ENCODE assay signal across 8 mouse cellular contexts in genomic region chr1:156673476-156674194, GRCm38 (mm10). TPM values are rescaled to one million over a fixed set of nuclear protein-coding genes. Genes with fewer than 3 reads are reported as not detected.
DNase-seq lines count a peak whose midpoint lies in the region; ATAC-seq and TF ChIP-seq lines count a peak whose summit lies in the region.

No protein-coding gene starts in this region.

- peaks cover 7% of the 10 kb centered on the region; the same call in 1 of the 2 replicates for H3K27me3 ChIP-seq in embryonic facial prominence, embryonic 13.5 days
- H3K27me3 ChIP-seq in limb, embryonic 15.5 days = no peaks in the 10 kb centered on the region
- no peaks in the 10 kb centered on the region for H3K27me3 ChIP-seq in midbrain, embryonic 16.5 days (ENCODE audit: control insufficient read depth, insufficient read depth, low read depth, low read length)
- no peaks in the 10 kb centered on the region for H3K27me3 ChIP-seq in thymus, adult 2 months (ENCODE audit: control insufficient read depth, insufficient read depth, low read length)

- no peak for TF ChIP-seq POLR2A in thymus, adult 2 months (IDR thresholded peaks at IDR 0.05; ENCODE audit: control insufficient read depth, extremely low read depth, insufficient read depth, low read length, poor library complexity)

- no peak for TF ChIP-seq CTCF in layer of hippocampus, adult 2 months (conservative IDR thresholded peaks at IDR 0.05)
- TF ChIP-seq CTCF in thymus, adult 2 months (IDR thresholded peaks at IDR 0.05; ENCODE audit: borderline replicate concordance, control insufficient read depth, extremely low read depth, insufficient read depth, low read length, poor library complexity) = no peak

- peak overlapping the region; percentile 85 for H3K4me3 ChIP-seq in layer of hippocampus, adult 2 months
- H3K4me3 ChIP-seq in embryonic facial prominence, embryonic 13.5 days = peak overlapping the region; percentile 63
- H3K4me3 ChIP-seq in limb, embryonic 15.5 days = peak overlapping the region; percentile 64
- peak overlapping the region; percentile 46 for H3K4me3 ChIP-seq in midbrain, embryonic 16.5 days (ENCODE audit: low read depth, low read length)
- peak overlapping the region; percentile 95 for H3K4me3 ChIP-seq in thymus, adult 2 months (ENCODE audit: control insufficient read depth, insufficient read depth, low read length)

- H3K27ac ChIP-seq in layer of hippocampus, adult 2 months = peak overlapping the region; percentile 88
- no peak overlapping the region for H3K27ac ChIP-seq in embryonic facial prominence, embryonic 13.5 days
- no peak overlapping the region for H3K27ac ChIP-seq in limb, embryonic 15.5 days
- no peak overlapping the region for H3K27ac ChIP-seq in midbrain, embryonic 16.5 days (ENCODE audit: low read length)
- peak overlapping the region; percentile 3; the same call in 1 of the 2 replicates for H3K27ac ChIP-seq in thymus, adult 2 months (ENCODE audit: control insufficient read depth, insufficient read depth, low read length)

- DNase-seq in layer of hippocampus, adult 2 months (ENCODE audit: low spot score in 2 of 2) = no peak
- DNase-seq in layer of hippocampus, adult 11-12 months (ENCODE audit: low spot score) = no peak
- DNase-seq in thymus, adult 2 months = peak; percentile 43
- DNase-seq in ovary, postnatal 36 days (ENCODE audit: low spot score) = no peak

- peaks cover 16% of the 10 kb centered on the region for H3K4me1 ChIP-seq in embryonic facial prominence, embryonic 13.5 days
- H3K4me1 ChIP-seq in limb, embryonic 15.5 days = peaks cover 17% of the 10 kb centered on the region
- H3K4me1 ChIP-seq in midbrain, embryonic 16.5 days (ENCODE audit: control insufficient read depth, insufficient read depth, low read length) = peaks cover 11% of the 10 kb centered on the region
- H3K4me1 ChIP-seq in thymus, adult 2 months (replicated peaks; ENCODE audit: control insufficient read depth, insufficient read depth, low read length) = peaks cover 20% of the 10 kb centered on the region

- ATAC-seq in embryonic facial prominence, embryonic 13.5 days (ENCODE audit: insufficient number of reproducible peaks, insufficient read depth, low FRiP score, low TSS enrichment, low read depth) = no peak
- ATAC-seq in hematopoietic stem cell, adult 5-6 weeks (replicated peaks in 1 of 2; ENCODE audit: insufficient read depth in 1 of 2, low FRiP score in 2 of 2, low TSS enrichment in 1 of 2, low read depth in 1 of 2, poor library complexity in 2 of 2, severe bottlenecking in 2 of 2) = peak; percentile 5 to 41
- ATAC-seq in limb, embryonic 15.5 days (ENCODE audit: insufficient number of reproducible peaks, low FRiP score, low TSS enrichment, low read depth) = peak; percentile 31; the same call in 1 of the 2 replicates
- ATAC-seq in midbrain, embryonic 16.5 days = peak; percentile 49

- H3K9ac ChIP-seq in embryonic facial prominence, embryonic 13.5 days = peak overlapping the region; percentile 72
- H3K9ac ChIP-seq in limb, embryonic 15.5 days = peak overlapping the region; percentile 57
- peak overlapping the region; percentile 61 for H3K9ac ChIP-seq in midbrain, embryonic 16.5 days (ENCODE audit: low read depth, low read length)

- H3K4me2 ChIP-seq in embryonic facial prominence, embryonic 13.5 days = peak overlapping the region; percentile 100
- peak overlapping the region; percentile 98 for H3K4me2 ChIP-seq in limb, embryonic 15.5 days
- peak overlapping the region; percentile 88 for H3K4me2 ChIP-seq in midbrain, embryonic 16.5 days (ENCODE audit: low read length)

- WGBS in embryonic facial prominence, embryonic 13.5 days = 1% methylated on average over 29 of the region's 29 CpGs
- WGBS in limb, embryonic 15.5 days = 2% methylated on average over 29 of the region's 29 CpGs
- 1% methylated on average over 29 of the region's 29 CpGs for WGBS in midbrain, embryonic 16.5 days
- 1% methylated on average over 29 of the region's 29 CpGs for WGBS in thymus, adult 2 months

- H3K9me3 ChIP-seq in embryonic facial prominence, embryonic 13.5 days = no peaks in the 10 kb centered on the region
- no peaks in the 10 kb centered on the region for H3K9me3 ChIP-seq in limb, embryonic 15.5 days
- H3K9me3 ChIP-seq in midbrain, embryonic 16.5 days (replicated peaks; ENCODE audit: control insufficient read depth, low read length, poor library complexity, severe bottlenecking) = no peaks in the 10 kb centered on the region

- H3K36me3 ChIP-seq in embryonic facial prominence, embryonic 13.5 days = no peaks in the 10 kb centered on the region
- no peaks in the 10 kb centered on the region for H3K36me3 ChIP-seq in limb, embryonic 15.5 days
- no peaks in the 10 kb centered on the region for H3K36me3 ChIP-seq in midbrain, embryonic 16.5 days (ENCODE audit: control insufficient read depth, insufficient read depth, low read length)
- no peaks in the 10 kb centered on the region for H3K36me3 ChIP-seq in thymus, adult 2 months (ENCODE audit: control insufficient read depth, insufficient read depth, low read length)

RNA-seq across cellular contexts. Expression of gene Tor3a, which starts 0.5 kb away (rescaled TPM):
- 1 to 10 TPM; 7.1 to 8.2 TPM for total RNA-seq in layer of hippocampus, adult 2 months (2021)
- 8.0 and 8.4 TPM in 2 replicates for polyA plus RNA-seq in embryonic facial prominence, embryonic 13.5 days (2015; fragmentation: Nextera tagmentation; extraction: Ambion mirVana)
- 18.9 and 33.8 TPM in 2 replicates for total RNA-seq in hematopoietic stem cell, adult 5-6 weeks (2017)
- 13.6 and 13.9 TPM in 2 replicates for polyA plus RNA-seq in limb, embryonic 15.5 days (2015; fragmentation: Nextera tagmentation; extraction: Ambion mirVana)
- 2.9 and 3.1 TPM in 2 replicates for polyA plus RNA-seq in midbrain, embryonic 16.5 days (2015; fragmentation: Nextera tagmentation; extraction: Ambion mirVana)
- polyA plus RNA-seq in thymus, adult 2 months (2012; rRNA removed) = 38.2 and 47.2 TPM in 2 replicates

RNA-seq across cellular contexts. Expression of gene Fam20b, which starts 45.3 kb away (rescaled TPM):
- total RNA-seq in layer of hippocampus, adult 2 months (2021) = 10 to 100 TPM; 75.4 to 78.3 TPM
- polyA plus RNA-seq in embryonic facial prominence, embryonic 13.5 days (2015; fragmentation: Nextera tagmentation; extraction: Ambion mirVana) = 23.5 and 24.1 TPM in 2 replicates
- 41.6 and 43.4 TPM in 2 replicates for total RNA-seq in hematopoietic stem cell, adult 5-6 weeks (2017)
- 28.8 and 32.5 TPM in 2 replicates for polyA plus RNA-seq in limb, embryonic 15.5 days (2015; fragmentation: Nextera tagmentation; extraction: Ambion mirVana)
- polyA plus RNA-seq in midbrain, embryonic 16.5 days (2015; fragmentation: Nextera tagmentation; extraction: Ambion mirVana) = 34.4 and 34.5 TPM in 2 replicates
- polyA plus RNA-seq in thymus, adult 2 months (2012; rRNA removed) = 17.7 and 18.2 TPM in 2 replicates

Comparison
In these comparisons a context has a peak if more than half of its experiments do, and no peak if none do; other contexts are left out.
1. H3K27ac ChIP-seq: peak in layer of hippocampus, adult 2 months (single experiment) and thymus, adult 2 months (single experiment); none in embryonic facial prominence, embryonic 13.5 days (single experiment), limb, embryonic 15.5 days (single experiment) and midbrain, embryonic 16.5 days (single experiment).
2. Peak in every context shown above with its lines, with median percentiles within 50 percentile points of each other: H3K4me3 ChIP-seq, H3K4me2 ChIP-seq and H3K9ac ChIP-seq.